Mouse (Mus musculus) spleen, postnatal 10 days (tissue): ENCODE results near the gene Slc6a3.

Source experiments
- DNase-seq, 2 experiments: peaks; one replicate each; pipeline ENCODE4 v3.0.0; 2021 to 2022; ENCODE audit warnings: low spot score in 2 of 2

Gene Slc6a3

GRCm38 (mm10) chr13:73591488-73591887 lies 54.9 kb downstream of the Slc6a3 start:
- DNase-seq = no peak

DNA sequence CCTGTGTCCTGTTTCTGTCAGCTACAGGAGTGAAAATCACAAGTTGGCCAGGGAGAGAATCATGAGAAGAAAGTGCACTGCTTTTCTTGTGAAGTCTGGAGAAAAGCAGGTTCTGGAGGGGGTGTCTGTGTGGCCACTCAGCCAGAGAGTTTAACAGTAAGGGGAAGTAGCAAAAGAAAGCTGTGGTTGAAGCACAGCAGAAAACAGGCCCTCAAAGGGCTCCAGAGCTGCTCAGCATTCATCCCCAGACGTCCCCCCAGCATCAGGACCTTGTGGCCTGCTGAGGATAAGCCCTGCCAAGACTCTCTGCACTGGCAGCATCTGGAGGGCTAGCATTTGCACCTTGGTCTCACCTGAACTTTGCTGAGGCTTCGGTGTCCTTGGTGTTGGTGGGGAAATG lies 56.0 kb downstream of the Slc6a3 start:
- no peak for DNase-seq

- no peak for DNase-seq
Observed at GRCm38 (mm10) chr13:73596276-73596675, 59.7 kb downstream of the Slc6a3 start.

DNA sequence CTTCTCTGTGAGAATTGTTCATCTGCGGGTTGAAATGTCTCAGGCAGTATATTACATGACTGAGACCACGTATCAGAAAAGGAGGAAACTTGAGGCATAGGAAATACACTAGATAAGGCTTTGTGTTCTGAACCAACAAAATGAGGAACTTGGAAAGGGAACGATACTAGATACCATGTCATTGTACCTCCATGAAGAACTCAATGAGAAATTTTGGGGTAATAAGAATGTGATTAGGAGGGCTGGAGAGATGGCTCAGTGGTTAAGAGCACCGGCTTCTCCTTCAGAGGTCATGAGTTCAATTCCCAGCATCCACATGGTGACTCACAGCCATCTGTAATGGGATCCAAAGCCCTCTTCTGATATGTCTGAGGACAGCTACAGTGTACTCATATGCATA lies 63.7 kb downstream of the Slc6a3 start:
- DNase-seq = no peak

- DNase-seq = peak in 1 of 2 experiments; percentile 8
Observed at GRCm38 (mm10) chr13:73603046-73603445, 66.5 kb downstream of the Slc6a3 start.

DNA sequence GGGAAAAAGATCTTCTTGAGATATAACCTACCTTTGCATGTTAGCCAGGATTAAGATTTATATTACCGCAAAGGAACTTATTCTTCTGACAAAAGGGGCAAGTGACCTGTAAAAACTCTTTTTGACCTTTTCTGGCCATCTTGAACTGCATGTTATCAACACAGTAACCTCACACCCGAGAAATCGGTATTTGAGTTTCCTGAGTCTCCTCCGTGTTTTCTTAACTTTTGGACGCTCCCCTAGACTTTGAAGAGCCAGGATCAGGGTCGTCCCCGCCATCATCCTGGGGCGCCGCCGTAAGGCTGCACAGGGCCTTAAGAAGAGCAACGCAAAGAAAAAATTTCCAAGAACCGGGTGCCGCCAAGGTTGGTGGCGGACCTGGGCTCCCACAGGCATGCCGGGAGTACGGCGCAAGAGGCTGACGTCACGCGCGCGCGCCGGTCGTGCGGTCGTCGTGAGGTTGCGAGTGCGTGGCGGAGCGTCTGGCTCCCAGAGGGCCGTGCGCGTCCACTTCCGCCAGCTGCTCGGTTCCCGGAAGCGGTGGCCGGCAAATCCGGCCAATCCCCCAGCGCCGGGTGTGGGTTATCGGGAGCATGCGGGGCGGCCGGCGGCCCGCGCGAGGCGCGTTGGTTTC lies 67.1 kb downstream of the Slc6a3 start, which contains the start of gene Clptm1l:
Gene Clptm1l (plus strand): TSS at position 485 of the 634 bp plus-strand sequence.
- DNase-seq = peak; percentile 91 to 96

GRCm38 (mm10) chr13:73604156-73604957 lies 67.8 kb downstream of the Slc6a3 start:
- DNase-seq = no peak

- no peak for DNase-seq
Observed at GRCm38 (mm10) chr13:73618406-73618805, 81.9 kb downstream of the Slc6a3 start.

DNA sequence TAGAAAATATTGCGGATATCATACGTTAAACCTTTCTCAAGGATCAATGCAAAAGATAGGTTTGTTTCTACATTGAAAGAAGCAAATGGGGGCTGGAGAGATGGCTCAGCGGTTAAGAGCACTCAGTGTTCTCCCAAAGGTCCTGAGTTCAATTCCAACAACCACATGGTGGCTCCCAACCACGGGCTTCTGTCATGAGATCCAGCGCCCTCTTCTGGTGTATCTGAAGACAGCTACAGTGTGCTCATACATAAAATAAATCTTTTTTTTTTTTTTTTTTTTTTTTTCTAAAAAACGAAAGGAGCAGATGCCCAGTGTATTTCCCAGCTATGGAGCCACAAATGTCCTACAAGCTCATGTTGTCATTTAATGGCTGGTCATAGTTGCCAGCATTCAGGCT lies 84.1 kb downstream of the Slc6a3 start:
- no peak for DNase-seq

GRCm38 (mm10) chr13:73626410-73626744 lies 89.8 kb downstream of the Slc6a3 start:
- no peak for DNase-seq

DNA sequence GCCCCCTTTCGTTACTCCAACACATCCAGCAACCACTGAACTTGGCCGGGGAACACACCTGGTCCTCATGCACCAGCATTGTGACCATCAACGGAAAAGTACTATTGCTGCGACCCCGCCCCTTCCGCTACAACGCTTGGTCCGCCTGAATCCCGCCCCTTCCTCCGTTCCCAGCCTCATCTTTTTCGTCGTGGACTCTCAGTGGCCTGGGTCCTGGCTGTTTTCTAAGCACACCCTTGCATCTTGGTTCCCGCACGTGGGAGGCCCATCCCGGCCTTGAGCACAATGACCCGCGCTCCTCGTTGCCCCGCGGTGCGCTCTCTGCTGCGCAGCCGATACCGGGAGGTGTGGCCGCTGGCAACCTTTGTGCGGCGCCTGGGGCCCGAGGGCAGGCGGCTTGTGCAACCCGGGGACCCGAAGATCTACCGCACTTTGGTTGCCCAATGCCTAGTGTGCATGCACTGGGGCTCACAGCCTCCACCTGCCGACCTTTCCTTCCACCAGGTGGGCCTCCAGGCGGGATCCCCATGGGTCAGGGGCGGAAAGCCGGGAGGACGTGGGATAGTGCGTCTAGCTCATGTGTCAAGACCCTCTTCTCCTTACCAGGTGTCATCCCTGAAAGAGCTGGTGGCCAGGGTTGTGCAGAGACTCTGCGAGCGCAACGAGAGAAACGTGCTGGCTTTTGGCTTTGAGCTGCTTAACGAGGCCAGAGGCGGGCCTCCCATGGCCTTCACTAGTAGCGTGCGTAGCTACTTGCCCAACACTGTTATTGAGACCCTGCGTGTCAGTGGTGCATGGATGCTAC lies 90.4 kb downstream of the Slc6a3 start, which contains the start of gene Tert:
Gene Tert (plus strand): TSS at position 167 of the 805 bp plus-strand sequence.
- peak; percentile 14 to 59 for DNase-seq
